Mouse (Mus musculus) right cerebral cortex, postnatal 36 days (tissue): ENCODE results near the gene Tlnrd1.

Experiments
- DNase-seq, 2 experiments: peaks; one replicate each; pipeline ENCODE4 v3.0.0; 2022; ENCODE audit warnings: low spot score in 2 of 2, mixed read lengths in 1 of 2

Tlnrd1 gene

DNA sequence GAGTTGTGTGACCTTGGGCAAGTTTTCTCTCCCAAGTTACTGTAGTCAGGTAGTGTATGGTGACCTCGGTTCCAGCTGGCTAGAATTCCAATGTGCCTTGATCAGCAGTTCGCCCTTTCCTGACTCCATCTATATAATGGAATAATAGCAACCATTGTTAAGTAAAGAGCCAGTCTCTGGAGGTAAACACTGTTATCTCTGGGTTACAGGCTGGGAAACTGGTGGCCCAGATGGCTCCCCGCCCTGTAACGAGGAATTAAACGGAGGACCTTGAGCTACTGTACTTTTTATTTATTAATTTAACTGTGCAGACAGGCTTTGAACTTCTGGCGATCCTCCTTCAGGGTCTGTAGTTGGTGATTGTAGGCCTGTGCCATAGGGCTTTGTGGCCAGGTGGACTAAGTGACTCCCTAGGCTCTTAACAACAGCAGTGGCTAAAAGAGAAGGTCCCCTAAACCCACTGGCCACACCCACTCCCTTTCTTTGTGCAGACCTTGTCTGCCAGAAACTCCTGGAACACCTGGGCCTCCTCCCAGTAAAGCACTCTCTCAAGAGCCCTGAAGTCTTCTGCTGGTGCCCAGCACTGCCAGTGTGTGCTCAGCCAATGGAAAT lies 922 bp upstream of the Tlnrd1 start:
- no peak for DNase-seq

DNA sequence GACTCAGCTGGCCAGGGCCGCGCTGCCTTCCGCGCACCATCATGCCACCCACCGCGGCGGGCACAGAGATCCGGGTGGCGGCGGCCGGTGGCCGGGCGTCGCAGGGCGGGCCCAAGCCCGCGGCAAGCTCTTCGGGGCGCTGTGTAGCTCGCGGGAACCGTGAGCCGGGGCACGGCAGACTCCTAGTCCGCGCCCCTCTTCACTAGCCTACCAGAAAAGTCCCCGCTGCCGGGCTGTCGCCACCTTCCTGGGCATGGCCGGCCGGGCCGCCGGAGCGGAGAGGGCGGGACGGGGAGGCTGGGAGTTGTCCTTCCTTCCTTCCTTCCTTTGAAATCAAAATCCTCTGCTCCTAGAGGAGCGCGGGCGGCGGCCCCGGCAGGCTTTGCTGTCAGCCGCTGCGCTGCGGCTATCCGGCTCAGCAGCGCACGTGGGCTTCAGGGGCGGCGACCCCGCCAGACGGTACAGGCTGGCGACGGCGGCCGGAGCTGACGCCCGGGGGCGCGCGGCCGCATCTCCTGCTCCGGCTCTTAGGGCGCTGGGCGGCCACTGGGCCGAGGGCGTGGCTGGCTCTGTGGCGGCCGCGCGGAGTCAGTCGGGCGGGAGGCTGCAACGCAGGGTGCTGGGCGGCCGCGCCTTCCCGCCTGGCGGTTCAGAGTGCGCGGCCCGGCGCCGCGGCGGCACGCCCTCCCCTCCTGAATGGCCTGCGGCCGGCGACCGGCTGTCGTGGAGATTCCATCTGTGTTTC lies 657 bp downstream of the Tlnrd1 start:
- DNase-seq = peak; percentile 48 to 54

DNA sequence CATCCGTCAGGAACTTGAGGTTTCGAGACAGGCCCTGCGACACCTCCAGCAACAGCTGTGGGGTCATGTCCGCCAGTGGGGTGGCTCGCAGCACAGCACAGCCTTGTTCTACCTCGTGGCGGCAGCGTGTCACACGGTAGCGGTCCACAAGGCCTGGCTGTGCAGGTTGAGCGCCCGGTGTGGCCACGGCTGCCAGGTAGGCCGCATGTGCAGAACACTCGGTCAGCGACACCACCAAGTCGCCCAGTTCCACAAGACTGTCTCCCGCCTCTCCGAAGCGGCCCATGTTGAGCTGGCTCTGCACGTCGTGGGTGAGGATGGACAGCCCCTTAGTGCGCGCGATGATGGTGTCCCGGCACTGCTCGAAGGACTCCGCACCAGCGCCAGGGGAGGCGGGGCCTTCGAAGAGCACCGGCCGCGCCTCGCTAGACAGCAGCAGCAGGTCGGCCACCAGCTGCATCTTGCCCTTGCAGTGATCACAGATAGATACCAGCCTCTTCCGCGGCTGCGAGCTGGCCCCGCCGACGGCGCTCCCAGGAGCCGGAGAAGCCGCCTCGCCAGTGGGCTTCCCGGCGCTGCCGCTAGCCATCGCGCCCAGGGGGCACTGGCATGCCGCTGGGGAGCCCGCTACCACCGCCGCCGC lies 1.4 kb downstream of the Tlnrd1 start:
- peak; percentile 17 to 20 for DNase-seq

DNA sequence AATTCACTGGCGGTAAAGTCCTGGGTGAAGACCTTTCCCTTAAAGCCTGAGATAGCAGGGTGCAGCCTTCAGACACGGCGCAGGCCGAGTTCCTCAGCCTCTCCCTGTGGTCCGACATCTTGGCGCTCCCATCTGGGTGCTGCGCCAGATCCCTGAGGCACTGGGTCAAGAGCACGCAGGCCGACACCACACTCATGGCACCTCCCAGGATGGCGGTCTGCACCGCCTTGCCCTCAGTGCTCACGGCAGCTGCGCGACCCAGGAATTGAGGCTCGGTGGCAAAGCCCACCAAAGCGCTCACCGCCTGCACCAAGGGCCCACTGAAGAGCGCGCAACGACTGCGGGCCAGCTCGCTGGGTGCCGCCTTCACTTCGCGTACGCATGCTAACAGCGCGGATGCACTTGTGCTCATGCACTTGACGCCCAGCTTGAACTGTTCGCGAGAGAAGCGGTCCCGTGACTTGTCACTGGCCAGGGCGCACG lies 1.9 kb downstream of the Tlnrd1 start:
- no peak for DNase-seq

DNA sequence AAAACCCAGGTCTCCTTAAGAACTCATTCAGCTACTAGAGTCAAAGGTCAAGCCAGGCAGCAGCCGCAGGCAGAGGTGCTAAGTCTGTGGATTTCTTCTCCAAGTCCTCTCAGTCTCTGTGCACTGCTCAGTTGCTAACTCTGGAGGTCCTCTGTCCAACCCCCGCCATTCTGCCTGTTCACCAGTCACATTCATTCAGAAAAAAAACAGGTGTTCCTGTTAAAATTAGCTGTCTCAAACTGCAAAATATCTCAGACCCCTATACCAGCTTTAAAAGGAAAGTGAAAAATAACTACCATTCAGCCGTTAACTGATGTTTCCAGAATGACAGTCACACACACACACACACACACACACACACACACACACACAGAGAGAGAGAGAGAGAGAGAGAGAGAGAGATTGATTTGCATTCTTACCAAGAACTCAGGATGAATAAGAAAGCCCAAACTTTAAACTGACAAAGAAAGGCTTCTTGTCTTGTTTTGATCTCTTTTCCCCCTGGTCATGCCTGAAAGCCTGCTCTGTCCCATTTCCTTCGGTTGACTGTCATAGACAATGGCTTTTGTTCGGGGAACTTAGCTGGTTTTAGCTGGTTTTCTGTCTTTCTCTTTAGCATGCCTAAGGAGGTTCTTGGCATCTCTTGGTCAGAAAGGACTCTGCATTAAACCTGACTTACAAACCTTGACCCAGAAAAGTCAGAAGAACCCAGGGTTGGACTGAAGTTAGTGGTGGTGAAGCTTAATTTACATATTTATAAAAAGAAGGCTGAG lies 5.2 kb downstream of the Tlnrd1 start:
- DNase-seq = peak in 1 of 2 experiments; percentile 21

DNA sequence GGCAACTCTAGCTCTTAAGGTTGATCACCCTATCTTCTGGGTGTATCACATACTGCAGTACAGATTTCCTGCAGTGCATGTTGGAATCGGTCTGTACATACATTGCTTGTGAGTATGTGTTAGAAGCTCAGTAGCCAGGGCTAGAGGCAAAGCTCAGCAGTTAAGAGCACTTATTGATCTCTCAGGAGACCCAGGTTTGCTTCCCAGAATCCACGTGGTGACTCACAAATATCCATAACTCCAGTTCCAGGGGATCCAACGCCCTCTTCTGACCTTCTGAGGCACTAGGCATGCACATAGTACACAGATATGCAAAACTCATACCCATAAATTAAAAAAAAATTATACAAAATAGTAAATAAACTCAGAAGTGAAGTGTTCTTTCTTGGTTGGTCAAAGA lies 7.0 kb downstream of the Tlnrd1 start:
- no peak for DNase-seq

DNA sequence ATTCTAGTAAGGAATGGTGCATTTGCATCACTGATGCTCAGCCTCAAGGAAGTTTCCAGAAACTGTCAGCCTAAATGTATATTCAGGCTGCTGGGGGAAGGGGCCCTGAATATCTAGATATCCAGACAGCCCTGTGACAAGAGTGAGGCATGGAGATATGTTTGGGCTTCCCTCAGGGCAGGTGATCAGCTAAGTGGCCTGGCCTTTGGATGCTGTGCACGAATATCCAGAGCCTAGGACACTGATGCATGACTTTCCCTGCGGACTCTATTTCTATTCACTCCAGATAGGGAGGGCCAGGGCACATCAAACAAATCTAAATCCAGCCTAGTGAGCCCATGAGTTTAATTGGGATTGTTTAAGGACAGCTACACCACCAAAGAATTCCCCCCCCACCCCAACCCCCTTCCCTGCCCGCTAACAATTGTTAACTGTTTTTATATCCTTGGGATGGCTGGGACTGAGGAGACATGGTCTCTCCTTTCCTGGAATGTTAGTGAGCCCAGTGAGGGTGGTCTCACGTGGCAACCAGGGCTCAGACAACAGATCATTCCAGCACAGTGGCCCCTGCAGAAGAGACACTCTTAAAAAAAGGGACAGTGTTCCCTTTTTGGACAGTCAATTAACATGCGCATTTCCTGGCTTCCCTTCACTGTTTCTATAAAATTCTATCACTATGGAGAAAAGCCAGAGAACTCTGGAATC lies 14.1 kb downstream of the Tlnrd1 start:
- no peak for DNase-seq

DNA sequence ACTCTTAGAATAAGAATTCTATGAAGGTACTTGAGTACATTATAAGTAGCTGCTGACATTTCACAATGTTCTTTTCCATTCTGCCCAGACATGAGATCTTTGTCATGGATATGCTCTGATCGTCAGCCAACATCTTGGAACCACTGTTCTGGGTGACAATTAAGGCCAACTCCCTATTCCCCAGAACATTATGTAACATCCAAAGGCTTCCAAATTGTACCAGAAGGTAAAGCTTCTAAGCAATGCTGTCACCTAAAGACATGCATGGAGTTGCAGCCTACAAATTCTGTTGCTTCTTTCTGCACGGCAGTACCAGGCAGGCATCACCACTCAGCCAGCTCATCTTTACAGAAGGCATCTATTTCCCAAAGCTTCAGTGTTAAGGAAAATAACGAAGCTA lies 15.9 kb downstream of the Tlnrd1 start:
- DNase-seq = no peak

DNA sequence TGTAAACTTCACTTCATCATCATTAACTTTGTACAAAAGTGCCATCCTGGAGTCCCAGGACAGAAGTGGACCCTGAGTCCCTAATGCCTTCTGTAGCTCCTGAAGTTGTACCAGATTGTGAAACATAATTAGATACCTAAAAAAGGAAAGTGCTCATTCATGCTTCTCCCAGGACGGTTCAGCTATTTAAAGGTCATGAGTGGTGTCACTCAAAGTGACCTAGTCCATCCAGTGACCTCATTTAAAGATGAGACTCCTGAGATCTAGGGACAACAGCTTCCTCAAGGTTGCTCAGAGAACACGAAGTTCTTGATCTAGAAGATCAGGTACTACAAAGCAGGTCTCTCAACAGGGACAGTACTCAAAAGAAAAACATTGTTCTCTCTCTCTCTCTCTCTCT lies 20.6 kb downstream of the Tlnrd1 start:
- no peak for DNase-seq

DNA sequence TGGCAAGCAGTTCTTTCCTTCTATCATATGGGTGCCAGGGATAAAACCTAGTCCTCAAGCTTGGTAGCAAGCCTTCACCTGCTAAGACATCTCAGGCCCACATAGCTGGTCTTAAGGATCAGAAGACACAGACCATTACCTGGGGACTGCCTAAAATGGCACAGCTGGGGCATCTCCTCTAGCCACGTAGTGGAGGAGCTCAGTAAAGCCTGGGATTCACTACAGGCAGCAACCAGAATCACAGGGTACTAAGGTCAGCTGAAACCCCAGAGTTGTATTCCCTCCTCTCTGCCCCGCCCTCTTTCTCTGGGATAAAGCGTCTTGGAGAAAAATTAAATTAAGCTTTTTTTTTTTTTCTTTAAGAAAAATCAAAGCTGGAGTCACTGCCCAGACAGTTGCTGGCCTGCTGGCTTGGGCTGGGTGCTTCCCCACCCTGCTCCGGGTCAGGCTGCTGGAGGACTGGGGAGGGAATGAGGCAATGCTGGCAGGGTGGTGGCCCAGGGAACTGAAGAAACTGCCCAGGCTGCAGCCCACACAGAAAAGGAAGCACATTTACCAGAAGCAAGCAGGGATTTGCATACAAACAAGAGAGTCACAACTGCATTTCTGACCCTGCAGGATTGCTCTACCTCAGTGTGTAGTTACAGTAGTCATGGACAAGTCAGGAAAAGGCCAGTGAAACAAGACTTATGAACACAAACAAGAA lies 24.6 kb downstream of the Tlnrd1 start:
- DNase-seq = no peak

DNA sequence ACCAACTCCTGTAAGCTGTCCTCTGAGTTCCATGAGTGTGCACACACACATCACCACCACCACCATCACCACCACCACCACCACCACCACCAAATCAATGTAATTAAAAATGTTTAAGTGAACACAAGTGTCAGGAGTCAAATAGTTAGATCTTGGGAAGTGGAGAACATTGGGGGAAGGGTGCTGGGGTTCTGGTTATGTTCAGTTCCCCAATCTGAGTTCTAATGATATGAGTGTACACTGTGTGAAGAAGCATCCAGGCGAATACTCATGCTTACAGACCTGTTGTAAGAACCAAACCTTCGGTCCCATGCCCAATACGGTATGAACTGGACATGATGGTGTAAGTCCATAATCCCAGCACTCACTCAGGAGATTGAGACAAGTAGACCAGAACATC lies 26.2 kb downstream of the Tlnrd1 start:
- DNase-seq = no peak

DNA sequence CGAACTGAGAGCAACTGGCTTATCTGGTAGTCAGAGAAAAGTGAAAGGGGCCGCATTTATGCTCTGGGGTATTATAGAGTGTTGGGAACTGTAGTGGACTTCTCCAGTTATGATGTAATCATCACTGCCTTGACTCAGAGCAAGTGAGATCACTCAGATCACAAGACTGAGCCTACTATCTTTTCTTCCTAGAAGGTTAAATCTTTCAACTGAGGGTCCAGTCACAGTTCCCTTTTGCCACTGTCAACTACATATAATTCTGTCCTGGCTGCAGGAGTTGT lies 27.0 kb downstream of the Tlnrd1 start:
- no peak for DNase-seq

DNA sequence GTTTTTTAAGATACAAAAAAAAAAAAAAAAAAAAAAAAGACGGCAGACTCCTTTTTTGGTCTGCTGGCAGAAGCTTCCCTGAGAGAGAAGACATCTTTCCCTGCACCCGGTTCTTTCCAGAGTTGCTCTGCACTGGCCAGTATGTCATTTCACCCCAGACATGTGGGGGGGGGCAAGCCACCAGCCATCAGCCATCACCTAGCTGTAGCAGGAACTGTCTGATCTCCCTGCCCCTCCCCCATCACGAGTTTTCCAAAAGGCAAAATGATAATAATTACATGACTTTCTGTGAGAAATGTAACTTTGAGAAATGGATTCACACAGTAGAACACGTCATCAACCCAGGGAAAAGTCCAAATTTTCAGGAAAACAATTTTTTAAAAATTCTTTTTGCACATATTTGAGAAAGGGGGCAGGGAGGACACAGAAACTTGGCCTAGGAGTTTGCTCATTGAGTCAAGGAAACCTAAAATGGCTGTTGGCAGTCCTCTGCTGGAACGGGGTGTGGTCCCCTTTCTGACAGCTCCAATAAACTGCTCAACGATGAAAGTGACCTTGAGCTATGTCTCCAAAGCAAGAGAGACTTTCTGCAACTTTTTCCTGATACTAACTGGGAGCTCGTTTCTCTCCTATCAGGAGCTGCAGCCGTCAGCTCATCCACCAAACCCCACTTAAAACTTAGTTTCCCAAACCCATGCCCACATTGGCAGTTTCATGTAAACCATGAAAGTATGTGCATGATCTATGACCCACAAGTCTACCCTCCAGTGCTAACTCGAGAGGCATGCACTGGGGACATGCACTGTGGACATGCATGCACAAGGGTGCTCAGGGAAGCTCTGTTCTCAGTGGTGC lies 27.5 kb downstream of the Tlnrd1 start:
- DNase-seq = no peak

DNA sequence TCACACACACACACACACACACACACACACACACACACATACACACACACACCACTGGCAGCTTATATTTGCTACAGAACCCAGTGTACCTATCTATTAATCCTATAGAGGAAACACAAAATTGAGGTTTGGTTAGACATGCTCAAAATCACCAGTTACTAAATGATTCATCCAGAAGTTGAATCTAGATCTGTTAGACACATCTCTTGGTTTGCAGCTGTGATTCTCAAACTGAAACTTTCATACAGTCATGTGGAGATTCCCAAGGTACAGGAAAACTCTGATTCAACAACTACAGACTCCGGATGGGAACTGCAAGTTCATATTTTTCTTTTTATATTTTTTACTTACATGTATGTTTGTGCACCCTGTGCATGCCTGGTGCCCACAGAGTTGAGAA lies 28.9 kb downstream of the Tlnrd1 start:
- DNase-seq = no peak

DNA sequence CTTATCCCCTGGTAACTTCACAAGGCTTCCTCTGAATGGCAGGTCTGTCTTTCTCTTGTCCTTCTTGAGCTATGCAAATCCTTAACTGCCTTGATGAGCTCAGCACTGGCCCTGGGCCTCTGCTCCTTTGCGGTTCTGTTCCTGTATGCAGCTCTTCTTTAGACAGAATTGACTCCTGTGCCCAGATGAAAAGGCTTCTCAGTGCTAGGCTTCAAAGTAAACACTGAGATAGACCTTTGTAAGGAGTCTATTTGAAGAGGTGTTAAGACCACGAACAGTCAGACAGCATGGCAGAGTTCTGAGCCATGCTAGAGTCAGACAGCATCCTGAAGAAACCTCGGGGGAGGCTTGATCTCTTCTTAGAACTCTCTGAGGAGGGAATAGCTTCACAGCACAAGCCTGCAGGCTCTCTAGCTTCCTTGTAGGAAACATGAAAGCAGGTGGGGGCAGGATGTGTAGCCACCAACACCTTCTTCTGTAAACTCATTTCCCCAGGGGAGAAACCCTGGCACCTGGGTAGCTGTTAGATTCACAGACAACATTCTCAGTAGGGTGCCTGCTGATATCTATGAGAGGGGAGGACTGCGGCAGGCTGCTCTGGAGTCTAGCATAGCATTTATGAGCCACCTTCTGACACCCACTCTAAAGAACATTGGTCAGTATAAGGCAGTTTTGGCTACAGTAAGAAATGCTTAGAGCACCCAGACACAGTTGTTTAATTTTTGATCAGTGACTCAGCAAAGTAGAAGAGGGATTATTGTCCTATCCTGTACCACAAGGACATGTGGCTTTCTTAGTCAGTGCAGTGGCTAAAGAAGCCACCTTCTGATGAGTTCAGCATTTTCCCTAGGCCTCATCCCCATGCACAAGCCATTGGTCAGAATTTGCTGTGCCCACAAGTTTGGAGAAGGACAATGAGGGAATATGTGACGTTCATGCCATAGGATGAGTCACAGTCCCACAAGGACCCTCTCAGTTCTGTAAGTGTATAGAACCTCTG lies 31.4 kb downstream of the Tlnrd1 start:
- DNase-seq = no peak

DNA sequence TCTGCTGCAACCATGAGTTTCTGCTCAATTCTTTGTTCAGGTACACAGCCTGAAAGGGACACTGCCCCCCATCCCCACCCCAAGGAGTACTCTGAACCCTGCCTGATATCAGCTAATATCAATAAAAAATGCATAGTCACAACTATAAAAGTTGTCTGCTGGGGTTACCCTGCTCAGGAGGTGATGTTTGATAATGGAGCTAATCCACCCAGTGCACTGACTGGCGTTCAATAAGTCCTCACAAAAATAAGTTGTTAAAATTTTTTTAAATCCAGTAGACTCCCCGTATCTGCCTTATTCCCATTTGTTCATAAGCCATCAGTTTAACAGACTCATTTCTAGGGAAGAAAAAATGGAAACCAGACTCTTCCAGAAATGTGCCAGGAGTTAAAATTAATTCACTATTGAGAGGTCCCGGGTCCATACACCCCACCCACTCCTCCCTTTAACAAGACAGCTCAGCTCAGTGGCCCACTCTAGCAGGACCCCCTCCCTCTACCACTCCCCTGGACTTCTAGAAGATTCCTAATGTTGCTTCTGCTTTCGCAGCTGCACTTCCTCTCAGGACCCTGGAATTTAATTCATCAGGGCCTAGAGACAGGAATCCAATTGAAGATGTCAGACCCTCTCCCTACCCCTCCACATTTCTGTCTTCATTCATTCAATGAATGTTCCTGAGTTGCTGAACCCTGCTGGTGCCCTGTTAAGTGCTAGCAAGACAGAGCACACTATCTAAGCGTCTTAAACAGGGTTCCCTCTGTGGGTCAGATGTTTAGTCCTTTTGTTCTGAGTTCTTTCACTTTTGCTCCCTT lies 32.3 kb downstream of the Tlnrd1 start:
- DNase-seq = no peak

DNA sequence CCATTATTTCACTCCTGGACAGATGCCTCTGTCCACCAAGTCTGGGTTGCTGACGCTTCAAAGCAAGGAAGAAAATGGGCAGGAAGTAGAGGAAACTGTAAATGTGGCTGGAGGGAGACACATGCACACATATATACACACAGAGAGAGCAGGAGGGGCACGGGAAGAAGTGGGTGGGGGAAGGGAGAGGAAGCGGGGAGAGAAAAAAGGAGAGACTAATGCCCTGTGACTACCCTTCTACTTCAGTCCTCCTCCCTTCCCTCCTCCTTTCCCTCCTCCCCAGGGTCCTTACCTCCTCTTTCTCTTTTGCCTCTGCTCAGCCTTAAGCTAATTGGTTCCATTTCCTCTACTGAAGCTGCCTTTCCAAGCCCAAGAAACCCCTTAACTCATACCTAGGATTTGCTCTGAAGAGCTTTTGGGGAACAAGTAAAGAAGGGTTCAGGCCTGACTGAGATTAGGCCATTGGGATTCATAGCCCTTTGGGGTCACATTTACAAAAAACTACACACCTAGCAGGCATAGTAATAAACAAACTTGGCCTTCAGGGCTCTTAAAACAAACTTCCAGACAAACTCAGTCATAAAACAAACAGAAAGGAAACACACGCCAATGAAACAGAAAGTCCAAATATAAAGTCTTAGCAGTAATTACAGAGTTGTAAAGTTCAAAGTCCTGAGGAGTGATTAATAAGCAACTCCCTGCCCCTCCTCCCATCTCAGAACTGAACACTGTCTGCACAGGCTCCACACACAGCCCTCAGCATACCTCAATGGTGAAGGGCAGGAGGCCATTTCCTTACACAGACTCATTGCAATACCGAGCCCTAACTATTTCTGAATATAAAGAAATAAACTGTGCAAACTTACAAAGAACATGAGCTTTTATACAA lies 36.7 kb downstream of the Tlnrd1 start:
- no peak for DNase-seq
